Mouse (Mus musculus) CD8-positive naive resting alpha-beta T cell, adult 2 months (primary cell): ENCODE data around the gene Klf7.

Source experiments
- DNase-seq, 2 experiments: peaks; one replicate each; pipeline ENCODE4 v3.0.0; 2022; ENCODE audit warnings: low read depth in 2 of 2, low spot score in 2 of 2

Klf7 gene

GRCm38 (mm10) chr1:64066320-64067254, 55.5 kb downstream of the Klf7 start:
- no peak for DNase-seq

GRCm38 (mm10) chr1:64061488-64061887, 60.6 kb downstream of the Klf7 start:
- no peak for DNase-seq

GRCm38 (mm10) chr1:64060699-64061454, 61.2 kb downstream of the Klf7 start:
- no peak for DNase-seq

- DNase-seq = no peak
Observed at GRCm38 (mm10) chr1:64060116-64060515, 62.0 kb downstream of the Klf7 start.

GRCm38 (mm10) chr1:64056541-64056940, 65.5 kb downstream of the Klf7 start:
- no peak for DNase-seq

- no peak for DNase-seq
Observed at GRCm38 (mm10) chr1:64055978-64056377, 66.1 kb downstream of the Klf7 start.

- no peak for DNase-seq
Observed at GRCm38 (mm10) chr1:64055210-64055609, 66.9 kb downstream of the Klf7 start.

- no peak for DNase-seq
Observed at GRCm38 (mm10) chr1:64052069-64052750, 69.9 kb downstream of the Klf7 start.

- no peak for DNase-seq
Observed at GRCm38 (mm10) chr1:64048567-64048966, 73.5 kb downstream of the Klf7 start.

- no peak for DNase-seq
Observed at GRCm38 (mm10) chr1:64046802-64047156, 75.3 kb downstream of the Klf7 start.

- DNase-seq = no peak
Observed at GRCm38 (mm10) chr1:64046087-64046801, 75.8 kb downstream of the Klf7 start.

- no peak for DNase-seq
Observed at GRCm38 (mm10) chr1:64044577-64044976, 77.5 kb downstream of the Klf7 start.

- no peak for DNase-seq
Observed at GRCm38 (mm10) chr1:64040831-64041383, 81.2 kb downstream of the Klf7 start.

GRCm38 (mm10) chr1:64040061-64040686, 81.9 kb downstream of the Klf7 start:
- DNase-seq = no peak

GRCm38 (mm10) chr1:64038343-64038742, 83.7 kb downstream of the Klf7 start:
- DNase-seq = no peak

GRCm38 (mm10) chr1:64037800-64038199, 84.3 kb downstream of the Klf7 start:
- no peak for DNase-seq

- no peak for DNase-seq
Observed at GRCm38 (mm10) chr1:64036881-64037452, 85.1 kb downstream of the Klf7 start.

- no peak for DNase-seq
Observed at GRCm38 (mm10) chr1:64035804-64036203, 86.3 kb downstream of the Klf7 start.

- DNase-seq = no peak
Observed at GRCm38 (mm10) chr1:64035087-64035791, 86.8 kb downstream of the Klf7 start.
